Comparison of ENCODE assay signal across 12 mouse cellular contexts in the genomic region with DNA sequence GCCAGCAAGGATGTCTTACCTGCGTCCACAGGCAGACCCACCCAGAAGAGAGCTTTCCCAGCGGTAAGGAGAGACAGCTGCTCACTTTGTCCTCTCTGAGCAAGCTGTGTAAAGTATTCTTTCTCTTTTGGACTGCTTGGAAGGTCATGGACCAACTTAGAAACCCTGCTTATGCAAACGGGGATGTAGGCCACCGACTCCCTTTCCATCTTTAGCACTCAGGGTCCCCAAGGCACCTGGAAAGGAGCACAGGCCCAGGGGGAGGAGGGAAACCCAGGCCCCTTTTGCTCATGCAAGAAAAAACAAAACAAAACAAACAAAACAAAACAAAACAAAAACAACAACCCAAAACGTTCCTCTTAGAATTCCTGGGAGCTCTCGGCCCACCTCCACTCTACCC. TPM values are rescaled to one million over a fixed set of nuclear protein-coding genes. Genes with fewer than 3 reads are reported as not detected.
DNase-seq lines count a peak whose midpoint lies in the region; ATAC-seq lines count a peak whose summit lies in the region.
"Had no signal": no experiment of that assay in that cellular context is flagged by ENCODE, and none has a peak within 500 bp of the region (broad histone marks: within the 10 kb centered on the region; RNA-seq: fewer than 3 reads in every experiment).

Gene Hes3 (minus strand): TSS at position 101 of the 400 bp plus-strand sequence.

- DNase-seq in heart, adult 11 months = no peak
- DNase-seq in intestine, embryonic 14.5 days (ENCODE audit: low spot score) = no peak
- no peak for DNase-seq in urinary bladder, postnatal 10 days (ENCODE audit: low spot score)
- DNase-seq: gastrocnemius, postnatal 14 days; lung, postnatal 10 days had no signal

- no peaks in the 10 kb centered on the region for H3K9me3 ChIP-seq in heart, embryonic 14.5 days (ENCODE audit: control insufficient read depth, low read length)
- H3K9me3 ChIP-seq in embryonic facial prominence, embryonic 13.5 days = 0 out of 2 replicates have a peak, but pooled peaks cover 3% of the 10 kb centered on the region
- no peaks in the 10 kb centered on the region for H3K9me3 ChIP-seq in intestine, embryonic 14.5 days (ENCODE audit: control insufficient read depth, low read length)
- H3K9me3 ChIP-seq in neural tube, embryonic 12.5 days = no peaks in the 10 kb centered on the region

- H3K36me3 ChIP-seq in heart, embryonic 14.5 days (ENCODE audit: control insufficient read depth, insufficient read depth, low read length) = no peaks in the 10 kb centered on the region
- no peaks in the 10 kb centered on the region for H3K36me3 ChIP-seq in embryonic facial prominence, embryonic 13.5 days
- H3K36me3 ChIP-seq in intestine, embryonic 14.5 days (ENCODE audit: control insufficient read depth, insufficient read depth, low read length) = no peaks in the 10 kb centered on the region
- H3K36me3 ChIP-seq in neural tube, embryonic 12.5 days = no peaks in the 10 kb centered on the region

- no peak within 1 kb of the TSS for H3K27ac ChIP-seq in heart, embryonic 14.5 days (replicated peaks in 1 of 2; ENCODE audit: control insufficient read depth in 1 of 2, insufficient read depth in 1 of 2, low read depth in 2 of 2, low read length in 2 of 2)
- H3K27ac ChIP-seq in embryonic facial prominence, embryonic 13.5 days = no peak within 1 kb of the TSS
- no peak within 1 kb of the TSS for H3K27ac ChIP-seq in intestine, embryonic 14.5 days (ENCODE audit: low read depth)
- no peak within 1 kb of the TSS for H3K27ac ChIP-seq in neural tube, embryonic 12.5 days

- no peak within 1 kb of the TSS for H3K9ac ChIP-seq in heart, embryonic 14.5 days (ENCODE audit: low read length)
- peak within 1 kb of the TSS; percentile 62; the same call in 1 of the 2 replicates for H3K9ac ChIP-seq in embryonic facial prominence, embryonic 13.5 days
- H3K9ac ChIP-seq in intestine, embryonic 14.5 days (ENCODE audit: low read length) = no peak within 1 kb of the TSS
- H3K9ac ChIP-seq in neural tube, embryonic 12.5 days = peak within 1 kb of the TSS; percentile 54

- H3K4me3 ChIP-seq in heart, embryonic 14.5 days (ENCODE audit: control insufficient read depth in 1 of 2, insufficient read depth in 1 of 2, low read depth in 1 of 2, low read length in 2 of 2) = peak within 1 kb of the TSS in 1 of 2 experiments; percentile 21; a peak in 1 of 4 replicates
- peak within 1 kb of the TSS; percentile 38 for H3K4me3 ChIP-seq in embryonic facial prominence, embryonic 13.5 days
- H3K4me3 ChIP-seq in intestine, embryonic 14.5 days (ENCODE audit: low read depth, low read length) = peak within 1 kb of the TSS; percentile 20
- peak within 1 kb of the TSS; percentile 19 for H3K4me3 ChIP-seq in neural tube, embryonic 12.5 days

- WGBS in heart, embryonic 14.5 days = 26% methylated on average over 6 of the region's 6 CpGs
- 20% methylated on average over 6 of the region's 6 CpGs for WGBS in embryonic facial prominence, embryonic 13.5 days
- 27% methylated on average over 6 of the region's 6 CpGs for WGBS in intestine, embryonic 14.5 days
- WGBS in neural tube, embryonic 12.5 days = 13% methylated on average over 6 of the region's 6 CpGs

- H3K27me3 ChIP-seq in heart, embryonic 14.5 days (ENCODE audit: control insufficient read depth, insufficient read depth, low read length) = peaks cover 65% of the 10 kb centered on the region
- H3K27me3 ChIP-seq in embryonic facial prominence, embryonic 13.5 days = peaks cover 89% of the 10 kb centered on the region
- H3K27me3 ChIP-seq in intestine, embryonic 14.5 days (replicated peaks; ENCODE audit: control insufficient read depth, insufficient read depth, low read length) = peaks cover 58% of the 10 kb centered on the region
- peaks cover 78% of the 10 kb centered on the region for H3K27me3 ChIP-seq in neural tube, embryonic 12.5 days (replicated peaks)

- no peak for ATAC-seq in heart, embryonic 14.5 days (ENCODE audit: insufficient number of reproducible peaks, insufficient read depth, low FRiP score, low read depth)
- ATAC-seq in embryonic facial prominence, embryonic 13.5 days (ENCODE audit: insufficient number of reproducible peaks, insufficient read depth, low FRiP score, low TSS enrichment, low read depth) = no peak
- ATAC-seq in intestine, embryonic 14.5 days (replicated peaks; ENCODE audit: low FRiP score, low TSS enrichment, low read depth) = no peak
- no peak for ATAC-seq in neural tube, embryonic 12.5 days (ENCODE audit: low FRiP score, low read depth)
- ATAC-seq in megakaryocyte progenitor cell, adult 5-6 weeks (replicated peaks; ENCODE audit: poor library complexity) = no peak
- no peak for ATAC-seq in CD4-positive, CD25-positive, alpha-beta regulatory T cell, adult 4 months

- H3K4me1 ChIP-seq in heart, embryonic 14.5 days (ENCODE audit: control insufficient read depth in 2 of 2, insufficient read depth in 2 of 2, low read length in 2 of 2) = peaks cover 6% of the 10 kb centered on the region in 2 experiments; a peak in 3 of 4 replicates
- H3K4me1 ChIP-seq in embryonic facial prominence, embryonic 13.5 days = peaks cover 24% of the 10 kb centered on the region
- peaks cover 14% of the 10 kb centered on the region for H3K4me1 ChIP-seq in intestine, embryonic 14.5 days (replicated peaks; ENCODE audit: control insufficient read depth, insufficient read depth, low read length)
- H3K4me1 ChIP-seq in neural tube, embryonic 12.5 days = peaks cover 68% of the 10 kb centered on the region

- H3K4me2 ChIP-seq in heart, embryonic 14.5 days (ENCODE audit: low read length) = peak within 1 kb of the TSS; percentile 29
- peak within 1 kb of the TSS; percentile 65 for H3K4me2 ChIP-seq in embryonic facial prominence, embryonic 13.5 days
- H3K4me2 ChIP-seq in intestine, embryonic 14.5 days (ENCODE audit: low read length) = peak within 1 kb of the TSS; percentile 38
- peak within 1 kb of the TSS; percentile 66 for H3K4me2 ChIP-seq in neural tube, embryonic 12.5 days (replicated peaks)

RNA-seq across cellular contexts. Expression of gene Hes3, which starts in this region (rescaled TPM):
- not detected in 2 replicates for polyA plus RNA-seq in heart, embryonic 14.5 days (2014; fragmentation: Nextera tagmentation; extraction: Ambion mirVana)
- polyA plus RNA-seq in embryonic facial prominence, embryonic 13.5 days (2015; fragmentation: Nextera tagmentation; extraction: Ambion mirVana) = not detected in 2 replicates
- not detected in 2 replicates for polyA plus RNA-seq in intestine, embryonic 14.5 days (2014; fragmentation: Nextera tagmentation; extraction: Ambion mirVana)
- polyA plus RNA-seq in neural tube, embryonic 12.5 days (2016; fragmentation: Nextera tagmentation; extraction: Ambion mirVana) = 0.58 and 1.1 TPM in 2 replicates
- not detected in 2 replicates for total RNA-seq in megakaryocyte progenitor cell, adult 5-6 weeks (2015)
- total RNA-seq in megakaryocyte progenitor cell, adult 5-6 weeks (2017) = not detected in 2 replicates
- polyA plus RNA-seq in CD4-positive, CD25-positive, alpha-beta regulatory T cell, adult 4 months (2017; shearing (Covaris generic)) = not detected
- total RNA-seq: adrenal gland, adult 18-20 months; gastrocnemius, postnatal 14 days; layer of hippocampus, adult 18-20 months had no signal

Comparison
In these comparisons a context has a peak if more than half of its experiments do, and no peak if none do; other contexts are left out.
1. H3K9ac ChIP-seq: peak in embryonic facial prominence, embryonic 13.5 days (single experiment) and neural tube, embryonic 12.5 days (single experiment); none in heart, embryonic 14.5 days (single experiment) and intestine, embryonic 14.5 days (single experiment).
2. Peak in every context shown above with its lines, with median percentiles within 50 percentile points of each other: H3K4me2 ChIP-seq.